Mouse (Mus musculus): ENCODE measurements around the gene Elk4. TPM values are rescaled to one million over a fixed set of nuclear protein-coding genes. Genes with fewer than 3 reads are reported as not detected.

Gene Elk4
- polyA plus RNA-seq, 1 experiment from 2014 or later = 19.9 TPM

GRCm38 (mm10) chr1:132060036-132060769 lies 52.8 kb downstream of the Elk4 start:
- Histone ChIP-seq H3K27ac (replicated peaks) (no peak overlapping the region), H3K9me3 (no peaks in the 10 kb centered on the region), H3K27me3 (no peaks in the 10 kb centered on the region; the same call in 1 of the 2 replicates), H3K36me3 (no peaks in the 10 kb centered on the region), H3K9ac (replicated peaks) (no peak overlapping the region), H3K4me2 (replicated peaks) (no peak overlapping the region), H3K4me3 (no peak overlapping the region), H3K4me1 (no peaks in the 10 kb centered on the region)
- ATAC-seq (ENCODE audit: low FRiP score, low read depth) = no peak
- WGBS = 70% methylated on average over 7 of the region's 7 CpGs

DNA sequence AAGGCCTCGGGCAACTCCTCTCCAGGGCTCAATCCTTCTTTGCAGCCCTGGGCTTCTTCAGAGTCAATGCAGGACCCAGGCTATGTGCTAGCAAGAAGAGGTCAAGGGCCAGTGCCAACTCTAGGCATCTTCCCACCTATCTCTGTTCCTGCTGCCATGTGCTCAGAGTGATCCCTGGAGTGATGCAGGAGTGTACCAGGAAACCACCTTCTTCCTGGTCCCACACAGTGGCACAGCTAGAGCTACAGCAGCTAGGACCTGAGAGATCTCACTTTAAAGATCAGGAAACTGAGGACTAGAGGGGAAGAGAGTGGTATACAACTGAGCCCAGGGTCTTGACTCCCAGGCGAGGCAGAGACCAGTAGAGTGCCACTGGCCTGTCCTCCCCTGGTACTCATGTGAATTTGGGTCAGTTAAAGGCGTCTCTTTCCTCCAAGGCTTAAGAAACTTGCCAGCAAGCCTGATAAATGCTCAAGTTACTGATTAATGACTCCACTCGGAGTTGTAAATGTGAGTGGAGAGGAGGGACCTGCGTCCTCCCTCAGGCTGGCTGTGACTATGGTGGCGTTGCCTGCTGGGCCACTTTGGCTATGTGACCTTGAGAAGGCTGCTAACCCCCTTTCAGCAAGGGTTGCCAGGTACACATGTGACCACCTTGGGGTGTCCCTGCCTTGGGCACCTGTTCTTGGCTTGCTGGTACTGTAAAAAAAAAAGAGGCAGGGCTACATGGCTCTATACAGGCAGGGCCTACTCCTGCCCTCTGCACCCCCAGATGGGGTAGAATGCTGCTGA lies 54.5 kb downstream of the Elk4 start:
- Histone ChIP-seq H3K4me1 (0 out of 2 replicates have a peak, but pooled peaks cover under 1% of the 10 kb centered on the region), H3K27ac (replicated peaks) (no peak overlapping the region), H3K9me3 (no peaks in the 10 kb centered on the region), H3K9ac (replicated peaks) (no peak overlapping the region), H3K36me3 (no peaks in the 10 kb centered on the region), H3K27me3 (peaks cover 14% of the 10 kb centered on the region), H3K4me2 (replicated peaks) (no peak overlapping the region), H3K4me3 (no peak overlapping the region)
- ATAC-seq (ENCODE audit: low FRiP score, low read depth) = no peak
- 78% methylated on average over 6 of the region's 6 CpGs for WGBS

DNA sequence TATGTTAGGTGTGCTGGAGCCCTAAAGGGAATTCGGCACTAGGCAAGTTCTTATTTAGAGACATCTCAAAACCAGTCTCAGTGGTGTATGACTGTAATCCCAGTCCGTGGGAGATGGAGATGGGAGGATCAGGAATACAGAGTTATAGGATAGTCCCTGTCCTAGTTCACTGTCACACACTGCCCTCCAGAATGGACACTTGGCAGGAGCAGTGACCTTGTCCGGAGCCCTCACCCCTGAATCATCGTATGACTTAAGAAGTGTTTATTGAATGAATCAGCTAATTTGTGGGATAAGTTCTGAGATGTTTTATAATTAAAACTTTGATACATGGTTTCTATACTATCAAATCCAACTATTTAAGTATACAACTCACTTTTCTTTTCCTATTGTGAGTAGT lies 55.7 kb downstream of the Elk4 start:
- H3K4me1 ChIP-seq = peaks cover 12% of the 10 kb centered on the region
- no peak overlapping the region for H3K27ac ChIP-seq (replicated peaks)
- no peaks in the 10 kb centered on the region for H3K36me3 ChIP-seq
- no peak overlapping the region for H3K4me3 ChIP-seq
- H3K9me3 ChIP-seq = no peaks in the 10 kb centered on the region
- H3K4me2 ChIP-seq (replicated peaks) = no peak overlapping the region
- H3K9ac ChIP-seq (replicated peaks) = no peak overlapping the region
- H3K27me3 ChIP-seq = peaks cover 25% of the 10 kb centered on the region
- WGBS = 85% methylated on average over 4 of the region's 4 CpGs
- no peak for ATAC-seq (ENCODE audit: low FRiP score, low read depth)

GRCm38 (mm10) chr1:132065001-132065400 lies 57.6 kb downstream of the Elk4 start:
- WGBS = 42% methylated on average over 1 of the region's 1 CpGs
- Histone ChIP-seq H3K27me3 (peaks cover 41% of the 10 kb centered on the region), H3K9me3 (no peaks in the 10 kb centered on the region), H3K4me3 (no peak overlapping the region), H3K36me3 (no peaks in the 10 kb centered on the region), H3K4me1 (peaks cover 13% of the 10 kb centered on the region), H3K9ac (replicated peaks) (no peak overlapping the region), H3K4me2 (replicated peaks) (no peak overlapping the region), H3K27ac (replicated peaks) (no peak overlapping the region)
- ATAC-seq (ENCODE audit: low FRiP score, low read depth) = no peak

- WGBS = 81% methylated on average over 8 of the region's 8 CpGs
- Histone ChIP-seq H3K4me1 (peaks cover 13% of the 10 kb centered on the region), H3K9me3 (no peaks in the 10 kb centered on the region), H3K27me3 (peaks cover 41% of the 10 kb centered on the region), H3K4me2 (replicated peaks) (no peak overlapping the region), H3K4me3 (no peak overlapping the region), H3K27ac (replicated peaks) (no peak overlapping the region), H3K36me3 (no peaks in the 10 kb centered on the region), H3K9ac (replicated peaks) (no peak overlapping the region)
- no peak for ATAC-seq (ENCODE audit: low FRiP score, low read depth)
Measured at GRCm38 (mm10) chr1:132065475-132066172, 58.2 kb downstream of the Elk4 start.

DNA sequence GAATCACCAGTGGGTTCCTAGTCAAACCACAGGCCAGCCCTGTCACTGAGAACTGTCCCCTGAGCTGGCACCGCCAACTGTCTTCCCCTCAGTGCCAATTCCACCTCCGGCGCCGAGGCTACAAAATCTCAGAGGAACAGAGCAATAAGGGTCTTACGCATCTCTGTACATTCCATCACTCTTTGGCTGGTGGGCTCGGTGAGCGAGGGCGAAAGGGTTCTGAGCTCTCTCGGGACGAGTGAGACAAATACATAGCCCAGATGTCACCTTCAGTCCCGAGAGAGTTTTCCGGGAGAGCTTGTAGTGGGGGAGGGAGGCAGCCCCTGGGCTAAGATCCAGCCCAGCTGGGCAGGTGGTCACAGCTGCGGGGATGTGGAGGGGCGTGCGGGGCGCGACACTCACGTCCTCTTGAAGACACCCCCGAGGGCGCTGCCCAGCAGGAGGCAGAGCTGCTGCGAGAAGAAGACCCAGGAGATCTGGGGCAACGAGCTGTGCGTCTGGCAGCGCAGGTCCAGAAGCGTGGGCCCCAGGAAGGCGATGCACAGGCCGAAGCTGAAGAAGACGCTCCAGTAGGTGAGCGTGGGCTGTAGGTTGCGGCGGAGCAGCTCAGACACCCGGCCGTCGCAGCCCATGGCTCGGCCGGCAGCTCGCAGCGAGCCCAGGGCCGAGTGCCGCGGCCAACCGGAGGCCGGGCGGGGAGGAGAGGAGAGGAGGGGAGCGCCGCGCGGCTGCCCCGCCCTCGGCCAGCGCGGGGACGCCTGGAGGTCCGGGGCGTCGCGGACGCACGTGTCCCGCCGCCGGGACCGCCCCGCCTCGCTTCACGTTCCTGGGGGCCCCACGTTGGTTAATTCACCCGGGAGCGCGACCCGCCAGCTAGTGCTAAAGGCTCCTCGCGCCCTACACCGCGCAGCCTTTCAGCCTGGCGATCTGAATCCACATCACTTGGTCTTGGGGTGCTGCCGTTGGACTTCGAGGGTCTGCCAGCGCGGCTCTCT lies 60.2 kb downstream of the Elk4 start, which contains the start of gene Mfsd4a:
Gene Mfsd4a, minus strand, starts transcription at position 802 of the 995 bp plus-strand sequence.
- whole genome bisulfite sequencing = 3% methylated on average over 71 of the region's 80 CpGs
- Histone ChIP-seq H3K36me3 (no peaks in the 10 kb centered on the region), H3K9ac (replicated peaks) (peak within 1 kb of the TSS; percentile 71), H3K27ac (replicated peaks) (no peak within 1 kb of the TSS), H3K4me3 (peak within 1 kb of the TSS; percentile 48), H3K4me2 (replicated peaks) (peak within 1 kb of the TSS; percentile 90), H3K9me3 (no peaks in the 10 kb centered on the region), H3K4me1 (peaks cover 13% of the 10 kb centered on the region), H3K27me3 (peaks cover 41% of the 10 kb centered on the region)
- ATAC-seq (ENCODE audit: low FRiP score, low read depth) = peak; percentile 70

DNA sequence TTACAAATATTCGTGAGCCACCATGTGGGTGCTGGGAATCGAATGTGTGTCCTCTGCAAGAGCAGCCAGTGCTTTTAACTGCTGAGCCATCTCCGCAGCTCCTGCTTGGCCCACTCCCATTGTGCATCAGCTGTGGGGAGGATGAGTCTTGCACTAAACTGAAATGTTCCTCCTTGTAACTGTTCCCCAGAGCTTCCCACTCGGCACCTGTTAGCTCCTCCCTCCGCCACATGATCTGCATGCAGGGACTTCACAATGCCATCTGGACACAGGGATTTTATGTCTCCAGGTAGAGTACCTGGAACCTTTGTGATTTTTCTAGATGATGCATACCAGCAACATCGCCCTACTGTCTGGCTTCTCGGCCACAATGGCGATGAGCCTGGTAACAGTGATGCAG lies 62.0 kb downstream of the Elk4 start:
- 88% methylated on average over 8 of the region's 8 CpGs for WGBS
- peaks cover 41% of the 10 kb centered on the region for H3K27me3 ChIP-seq

DNA sequence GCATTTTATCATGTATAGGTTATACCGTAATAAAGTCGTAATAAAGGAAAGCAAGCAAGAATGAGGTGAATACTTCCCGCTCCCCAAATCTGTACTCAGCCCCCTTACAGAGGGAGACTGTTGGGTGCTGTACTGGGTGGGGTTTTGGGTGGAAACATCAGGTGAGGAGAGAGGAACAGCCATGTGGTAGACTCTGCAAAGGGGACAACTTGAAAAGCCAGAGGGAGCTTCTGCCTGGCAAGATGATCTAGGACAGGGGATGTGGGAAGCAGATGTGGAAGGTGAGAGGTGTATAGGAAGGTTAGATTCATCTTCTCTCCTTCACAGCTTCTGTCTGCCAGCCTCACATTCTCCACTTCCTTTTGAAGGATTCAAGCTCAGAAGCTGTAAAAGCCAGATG lies 63.3 kb downstream of the Elk4 start:
- Histone ChIP-seq H3K27ac (replicated peaks) (no peak overlapping the region), H3K4me2 (replicated peaks) (no peak overlapping the region), H3K4me1 (peaks cover 13% of the 10 kb centered on the region), H3K9me3 (no peaks in the 10 kb centered on the region), H3K27me3 (peaks cover 44% of the 10 kb centered on the region), H3K9ac (replicated peaks) (no peak overlapping the region), H3K4me3 (no peak overlapping the region), H3K36me3 (no peaks in the 10 kb centered on the region)
- 87% methylated on average over 3 of the region's 3 CpGs for WGBS
- no peak for ATAC-seq (ENCODE audit: low FRiP score, low read depth)

More for the DNA sequence above, 62.0 kb downstream of the Elk4 start:
- H3K9me3 ChIP-seq = no peaks in the 10 kb centered on the region
- H3K4me2 ChIP-seq (replicated peaks) = no peak overlapping the region
- no peak for ATAC-seq (ENCODE audit: low FRiP score, low read depth)
- H3K36me3 ChIP-seq = no peaks in the 10 kb centered on the region
- H3K9ac ChIP-seq (replicated peaks) = no peak overlapping the region
- peaks cover 13% of the 10 kb centered on the region for H3K4me1 ChIP-seq
- no peak overlapping the region for H3K4me3 ChIP-seq
- no peak overlapping the region for H3K27ac ChIP-seq (replicated peaks)

- WGBS = 91% methylated on average over 10 of the region's 10 CpGs
- ATAC-seq (ENCODE audit: low FRiP score, low read depth) = no peak
Measured at GRCm38 (mm10) chr1:132075576-132075975, 68.2 kb downstream of the Elk4 start.

GRCm38 (mm10) chr1:132078413-132078812 lies 71.0 kb downstream of the Elk4 start:
- Histone ChIP-seq H3K4me2 (replicated peaks) (no peak overlapping the region), H3K36me3 (no peaks in the 10 kb centered on the region), H3K9ac (replicated peaks) (no peak overlapping the region), H3K27ac (replicated peaks) (no peak overlapping the region), H3K4me1 (no peaks in the 10 kb centered on the region), H3K27me3 (peaks cover 7% of the 10 kb centered on the region; the same call in 1 of the 2 replicates), H3K9me3 (no peaks in the 10 kb centered on the region), H3K4me3 (no peak overlapping the region)
- no peak for ATAC-seq (ENCODE audit: low FRiP score, low read depth)
- WGBS = 78% methylated on average over 2 of the region's 2 CpGs

More at GRCm38 (mm10) chr1:132075576-132075975, 68.2 kb downstream of the Elk4 start:
- Histone ChIP-seq H3K9ac (replicated peaks) (no peak overlapping the region), H3K4me2 (replicated peaks) (no peak overlapping the region), H3K4me1 (no peaks in the 10 kb centered on the region), H3K9me3 (no peaks in the 10 kb centered on the region), H3K27me3 (peaks cover 7% of the 10 kb centered on the region; the same call in 1 of the 2 replicates), H3K27ac (replicated peaks) (no peak overlapping the region), H3K4me3 (no peak overlapping the region), H3K36me3 (no peaks in the 10 kb centered on the region)
